Mouse (Mus musculus) cerebellum, adult 8-10 months (tissue): ENCODE data around the gene Olfr140.

Experiments
- DNase-seq: peaks from one replicate; pipeline ENCODE4 v3.0.0; 2022

The Olfr140 gene

GRCm38 (mm10) chr2:90063494-90063893, at the start of gene Olfr140:
Gene Olfr140 (minus strand): TSS chr2:90063594.
- DNase-seq: no peak

GRCm38 (mm10) chr2:90070065-90070464, 6.7 kb upstream of the Olfr140 start:
- no peak for DNase-seq

- no peak for DNase-seq
Measured at GRCm38 (mm10) chr2:90035037-90035436, 28.4 kb downstream of the Olfr140 start, which contains the start of gene Olfr1265. Gene Olfr1265 (plus strand): TSS chr2:90035337.

GRCm38 (mm10) chr2:90025477-90025876, 37.9 kb downstream of the Olfr140 start, which contains the start of gene Olfr1264:
Gene Olfr1264 (minus strand): TSS chr2:90025577.
- no peak for DNase-seq

GRCm38 (mm10) chr2:90011831-90012230, 51.6 kb downstream of the Olfr140 start, which contains the start of gene Olfr1263:
Gene Olfr1263 (plus strand): TSS chr2:90012131.
- no peak for DNase-seq

GRCm38 (mm10) chr2:89999845-90000244, 63.5 kb downstream of the Olfr140 start, which contains the start of gene Olfr1262:
Gene Olfr1262 (plus strand): TSS chr2:90000145.
- DNase-seq: no peak
